Mouse (Mus musculus): ENCODE measurements around the gene Ticam1.

DNA sequence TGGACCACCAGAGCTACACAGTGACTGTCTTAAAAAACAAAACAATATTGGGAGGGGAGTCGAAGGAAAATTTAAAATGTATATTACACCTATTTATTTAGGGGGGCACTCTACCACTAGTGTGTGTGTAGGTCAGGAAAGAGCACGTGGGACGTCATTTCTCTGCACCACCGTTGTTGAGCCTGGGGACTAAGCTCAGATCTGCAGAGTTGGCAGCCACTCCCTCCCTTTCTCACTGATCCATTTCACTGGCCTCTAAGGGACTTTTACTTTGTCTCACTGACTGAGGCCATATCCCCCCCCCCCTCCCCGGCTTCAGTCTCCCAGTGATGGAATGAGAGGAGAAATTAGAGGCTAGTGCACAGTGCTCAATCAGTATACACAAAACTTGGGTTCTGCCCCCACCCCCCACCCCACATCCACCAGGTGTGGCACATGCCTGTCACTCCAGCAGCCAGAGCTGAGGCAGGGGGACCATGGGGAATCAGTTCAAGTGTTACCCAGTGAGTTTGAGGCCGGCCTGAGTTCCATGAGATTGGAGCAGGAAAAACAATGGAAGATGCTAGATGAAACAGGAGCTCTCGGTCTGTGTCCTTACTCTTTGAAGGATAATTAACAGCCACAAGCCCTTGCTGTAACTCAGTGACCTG lies 15.4 kb upstream of the Ticam1 start:
- TF ChIP-seq CTCF (conservative IDR thresholded peaks at IDR 0.05; ENCODE audit: low read length) (no peak), NANOG (IDR thresholded peaks at IDR 0.05; ENCODE audit: borderline replicate concordance, low read length) (no peak), POU5F1 (IDR thresholded peaks at IDR 0.05; ENCODE audit: borderline replicate concordance, low read length) (no peak)
